Mouse (Mus musculus): ENCODE measurements around the gene Gm5737.

Gene Gm5737

DNA sequence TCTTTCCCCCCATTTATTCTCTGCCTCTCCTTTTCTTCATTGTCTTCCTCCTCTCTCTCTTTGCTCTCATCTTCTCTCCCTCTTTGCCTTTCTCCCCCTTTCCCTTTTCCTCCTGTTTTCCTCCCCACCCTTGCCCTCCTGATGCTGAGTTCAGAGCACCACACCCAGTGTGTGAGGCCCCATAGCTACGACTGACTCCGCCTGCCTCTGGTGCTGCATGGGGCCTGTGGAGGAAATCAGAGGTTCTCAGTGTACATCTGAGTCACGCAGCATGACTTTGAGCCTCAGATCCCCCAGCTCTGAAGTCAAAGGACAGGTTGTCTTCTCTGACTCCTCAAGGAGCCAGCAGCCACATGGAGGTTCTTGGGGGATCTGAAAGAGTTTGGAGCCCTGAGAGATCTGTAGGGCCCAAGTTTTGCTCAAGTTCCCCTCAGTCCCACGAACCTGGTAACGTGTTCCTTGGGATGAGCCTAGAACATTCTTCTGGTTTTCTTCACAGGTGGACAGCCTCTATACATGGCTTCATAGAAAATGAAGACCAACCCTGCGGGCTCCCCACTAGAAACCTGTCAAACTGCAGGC lies at the start of gene Gm5737:
TSS of gene Gm5737 (plus strand) at position 532 of the 582 bp plus-strand sequence.
- DNase-seq (ENCODE audit: low spot score): no peak

DNA sequence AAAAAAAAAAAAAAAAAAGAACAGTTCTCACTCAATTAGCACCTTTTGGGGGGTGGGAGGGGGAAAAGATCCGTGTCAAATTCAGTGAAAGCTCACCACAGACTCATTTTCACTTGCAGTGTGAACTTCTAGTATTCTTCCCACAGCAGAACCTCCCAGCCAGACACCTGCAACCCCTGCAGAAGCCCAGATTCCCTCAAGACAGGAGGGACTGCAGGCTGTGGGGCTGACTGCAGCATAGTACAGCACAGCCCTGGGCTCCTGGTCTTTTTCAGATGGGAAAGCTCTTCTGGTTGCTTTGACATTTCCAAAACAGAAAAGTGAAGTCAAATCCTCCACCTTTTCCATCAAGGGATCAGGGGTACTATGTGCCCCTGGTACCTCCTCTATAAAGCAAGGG lies 44.8 kb upstream of the Gm5737 start:
- no peak for DNase-seq (ENCODE audit: low spot score)

DNA sequence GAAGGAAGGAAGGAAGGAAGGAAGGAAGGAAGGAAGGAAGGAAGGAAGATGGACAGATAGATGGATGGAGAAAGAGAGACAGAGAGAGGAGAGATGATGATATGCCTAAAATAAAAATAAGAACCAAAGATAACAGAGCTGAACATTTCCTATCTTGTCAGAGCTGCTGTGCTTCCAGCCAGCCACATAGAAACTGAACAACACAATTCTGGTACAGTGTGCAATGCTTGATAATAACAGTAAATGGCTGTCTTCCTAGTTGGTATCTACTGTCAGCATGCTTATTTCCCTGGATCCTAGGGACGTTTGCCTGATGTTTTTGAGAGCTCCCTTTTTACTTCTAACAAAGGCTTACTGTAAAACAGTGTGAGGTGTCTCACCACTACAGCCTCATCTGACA lies 40.8 kb upstream of the Gm5737 start:
- no peak for DNase-seq (ENCODE audit: low spot score)

DNA sequence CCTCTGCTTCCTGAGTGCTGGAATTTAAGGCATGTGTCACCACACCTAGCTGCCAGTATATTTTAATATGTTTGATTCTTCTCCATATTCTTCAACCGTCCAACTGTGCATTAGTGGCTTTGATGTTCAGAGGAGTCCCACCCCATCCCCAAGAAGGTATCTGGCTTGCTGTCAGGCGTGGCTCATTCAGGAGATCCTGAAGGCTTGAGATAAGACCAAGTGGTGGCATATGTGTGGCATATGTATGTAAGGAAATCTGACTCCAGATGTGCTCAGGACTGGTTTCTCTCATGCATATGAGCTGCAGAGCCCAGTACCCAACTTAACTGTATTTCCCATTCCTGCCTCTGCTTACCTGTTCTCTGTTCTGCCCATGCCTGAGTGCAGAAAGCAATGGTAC lies 34.2 kb upstream of the Gm5737 start:
- DNase-seq (ENCODE audit: low spot score): no peak

DNA sequence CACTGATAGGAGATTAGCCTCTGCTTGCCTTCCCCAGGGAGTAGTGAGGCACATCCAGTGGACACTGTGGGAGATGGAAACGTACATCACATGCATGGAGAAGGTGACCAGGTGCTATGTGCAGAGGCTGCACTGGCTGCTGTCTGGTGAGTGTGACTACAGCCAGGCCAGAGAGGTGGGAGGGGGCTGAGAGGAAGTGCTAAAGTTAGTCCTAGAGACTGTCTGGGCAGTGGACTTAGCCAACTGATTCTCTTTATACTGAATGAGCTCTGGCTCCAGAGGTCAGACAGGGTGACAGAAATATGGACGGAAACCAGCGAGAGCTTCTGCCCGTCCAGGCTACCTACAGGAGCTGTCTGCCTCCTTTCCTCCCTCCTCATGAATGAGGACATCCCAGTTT lies 16.6 kb upstream of the Gm5737 start:
- no peak for DNase-seq (ENCODE audit: low spot score)

- no peak for DNase-seq (ENCODE audit: low spot score)
These were observed 15.8 kb upstream of the Gm5737 start for GRCm38 (mm10) chr7:120796369-120796768.

GRCm38 (mm10) chr7:120803268-120803667 lies 8.9 kb upstream of the Gm5737 start:
- no peak for DNase-seq (ENCODE audit: low spot score)

DNA sequence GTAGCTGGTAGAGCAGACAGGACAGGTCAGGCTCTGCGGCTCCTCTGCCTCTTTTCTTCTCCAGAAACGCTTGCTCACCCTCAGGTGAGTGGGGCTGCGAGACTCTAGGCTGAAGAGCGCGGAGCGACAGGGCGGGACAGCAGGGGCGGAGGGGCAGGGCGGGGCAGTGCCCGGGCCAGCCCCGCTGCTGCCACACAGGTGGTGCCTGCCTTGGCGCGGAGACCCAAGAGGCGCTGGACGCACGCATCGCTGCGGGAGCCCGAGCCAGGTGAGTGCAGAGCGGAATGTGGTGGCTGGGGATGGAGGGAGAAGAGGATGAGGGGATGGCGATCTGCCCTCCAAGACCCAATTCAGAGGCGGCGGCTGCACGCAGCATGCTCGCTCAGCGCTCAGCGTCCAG lies 2.5 kb upstream of the Gm5737 start:
- DNase-seq (ENCODE audit: low spot score): peak; percentile 8

DNA sequence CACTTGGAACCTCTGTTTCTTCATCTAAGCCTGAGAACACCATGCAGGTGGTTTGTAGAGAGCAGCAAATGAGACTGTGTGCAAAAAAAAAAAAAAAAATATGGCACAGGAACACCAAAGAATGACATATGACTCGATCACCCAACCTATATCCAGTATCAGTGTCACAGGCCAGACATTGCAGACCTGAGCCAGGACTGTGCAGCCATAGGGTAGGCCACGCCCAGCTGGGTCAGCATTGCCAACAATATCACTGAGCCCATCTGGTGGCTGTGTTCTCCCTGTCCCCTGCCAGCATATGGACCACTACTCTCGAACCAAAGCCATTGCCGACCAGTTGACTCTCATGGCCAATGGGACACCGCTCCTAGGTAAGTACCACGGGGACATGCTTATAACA lies 5.4 kb downstream of the Gm5737 start:
- no peak for DNase-seq (ENCODE audit: low spot score)

- DNase-seq (ENCODE audit: low spot score): no peak
These were observed 7.2 kb downstream of the Gm5737 start for GRCm38 (mm10) chr7:120819386-120819785.

DNA sequence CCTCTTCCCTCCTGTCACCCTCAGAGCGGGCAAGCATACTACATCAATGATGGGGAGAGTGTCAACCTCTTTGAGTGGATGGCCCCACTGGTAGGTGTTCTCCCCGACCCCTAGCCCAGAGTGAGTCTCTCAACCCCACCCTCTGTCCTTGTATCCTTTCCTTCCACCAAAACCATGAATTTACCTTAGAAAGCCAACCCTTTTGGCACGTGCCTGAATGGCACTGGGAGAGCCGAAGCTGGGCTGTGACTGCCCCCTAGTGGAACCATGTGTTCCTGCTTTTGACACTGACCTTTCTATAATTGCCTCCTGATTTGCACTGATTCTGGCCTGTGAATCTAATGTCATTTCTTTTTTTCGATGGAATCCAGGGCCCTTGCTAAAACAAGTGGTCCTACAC lies 11.1 kb downstream of the Gm5737 start:
- peak; percentile 62 for DNase-seq (ENCODE audit: low spot score)

DNA sequence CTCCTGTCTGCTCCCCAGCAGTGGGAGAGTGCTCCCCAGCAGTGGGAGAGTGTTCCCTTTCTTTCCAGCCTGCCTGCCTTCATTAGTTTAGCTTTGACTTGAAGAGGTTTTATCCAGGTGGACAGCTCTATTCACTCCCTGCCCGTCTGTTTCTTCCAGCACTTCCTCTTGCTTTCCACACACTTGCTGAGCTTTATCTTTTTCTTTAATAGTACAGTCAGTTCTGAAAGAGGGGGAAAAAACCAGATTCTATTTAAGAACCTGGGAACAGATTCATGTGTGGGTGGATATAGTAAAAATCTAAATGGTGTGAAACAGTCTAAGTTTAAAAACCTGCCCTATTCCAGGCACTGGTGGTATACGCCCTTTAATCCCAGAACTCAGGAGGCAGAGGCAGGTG lies 12.9 kb downstream of the Gm5737 start:
- no peak for DNase-seq (ENCODE audit: low spot score)

- peak; percentile 32 for DNase-seq (ENCODE audit: low spot score)
These were observed 14.2 kb downstream of the Gm5737 start for GRCm38 (mm10) chr7:120826408-120826807.

DNA sequence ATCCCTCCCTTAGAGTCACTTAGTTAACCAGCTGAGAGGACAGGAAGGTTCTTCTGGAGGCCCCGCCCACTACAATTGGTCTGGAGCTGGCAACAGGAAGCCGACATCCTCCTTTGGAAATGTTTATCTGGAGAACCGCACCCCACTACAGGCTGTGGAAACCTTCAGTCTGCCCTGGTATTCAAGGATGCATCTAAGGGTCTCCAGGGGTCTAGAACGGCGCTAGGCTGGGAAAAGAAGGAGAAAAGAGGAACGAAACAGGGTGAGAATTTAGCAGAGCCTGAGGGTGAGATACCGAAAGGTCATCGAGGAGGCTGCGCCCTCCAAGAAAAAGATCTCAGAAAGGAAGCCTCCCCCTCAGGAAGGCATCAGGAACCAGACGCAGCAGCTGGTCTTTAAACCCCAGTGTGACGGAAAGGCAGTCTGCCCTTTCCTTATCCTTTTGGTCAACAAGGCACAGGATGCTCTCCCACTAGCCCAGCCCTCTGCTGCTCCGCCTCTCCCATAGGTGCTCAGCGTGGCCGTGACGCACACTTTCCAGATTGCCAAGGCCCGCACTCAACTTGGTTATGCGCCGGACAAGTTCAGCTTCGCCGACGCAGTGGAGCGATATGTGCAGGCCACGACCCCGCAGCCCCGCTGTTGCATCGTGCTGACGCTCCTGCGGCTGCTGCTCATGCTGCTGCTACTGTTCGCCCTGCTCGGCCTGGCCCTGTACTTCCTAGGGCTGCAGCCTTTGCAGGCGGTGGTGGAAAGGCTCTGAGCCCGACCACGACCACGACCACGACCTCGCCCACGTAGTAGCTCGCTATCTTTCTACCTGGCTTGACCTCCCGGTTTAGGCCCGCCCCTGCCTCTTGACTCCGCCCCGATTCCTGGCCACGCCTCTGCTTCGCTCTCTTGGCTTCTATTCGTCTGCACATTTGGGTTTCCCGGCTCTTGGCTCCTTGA lies 18.5 kb downstream of the Gm5737 start:
- peak; percentile 62 for DNase-seq (ENCODE audit: low spot score)

GRCm38 (mm10) chr7:120834426-120834825 lies 22.3 kb downstream of the Gm5737 start:
- DNase-seq (ENCODE audit: low spot score): no peak

DNA sequence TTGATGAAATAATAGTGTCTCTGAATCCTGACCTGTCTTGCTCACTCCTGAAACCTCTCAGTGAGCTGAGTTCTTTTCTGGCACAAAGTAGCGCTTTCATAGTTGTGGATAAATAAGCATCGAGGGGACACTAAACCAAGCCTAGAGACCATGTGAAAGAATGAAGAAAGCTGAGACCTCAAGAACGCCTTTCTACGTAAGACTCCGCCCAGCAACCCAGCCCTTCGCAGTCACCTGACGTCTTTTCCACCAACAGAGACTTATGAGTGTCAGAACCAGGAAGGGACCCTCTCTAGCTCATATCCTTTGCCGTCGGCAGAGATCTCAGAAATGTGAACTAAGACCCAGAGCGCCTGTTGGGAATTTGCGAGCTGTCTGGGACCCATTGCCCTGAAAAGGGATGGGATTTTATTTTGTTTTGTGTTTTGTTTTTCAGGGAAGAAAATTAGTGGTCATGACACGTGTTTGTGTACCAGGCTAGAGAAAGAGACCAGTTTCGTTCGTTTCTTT lies 22.8 kb downstream of the Gm5737 start:
- peak; percentile 61 for DNase-seq (ENCODE audit: low spot score)

GRCm38 (mm10) chr7:120835449-120836359 lies 23.5 kb downstream of the Gm5737 start:
- DNase-seq (ENCODE audit: low spot score): peak; percentile 91

- DNase-seq (ENCODE audit: low spot score): no peak
These were observed 24.2 kb downstream of the Gm5737 start for GRCm38 (mm10) chr7:120836361-120836760.

- peak; percentile 28 for DNase-seq (ENCODE audit: low spot score)
These were observed 26.4 kb downstream of the Gm5737 start for GRCm38 (mm10) chr7:120838436-120839160.

GRCm38 (mm10) chr7:120839786-120840185 lies 27.6 kb downstream of the Gm5737 start:
- no peak for DNase-seq (ENCODE audit: low spot score)

DNA sequence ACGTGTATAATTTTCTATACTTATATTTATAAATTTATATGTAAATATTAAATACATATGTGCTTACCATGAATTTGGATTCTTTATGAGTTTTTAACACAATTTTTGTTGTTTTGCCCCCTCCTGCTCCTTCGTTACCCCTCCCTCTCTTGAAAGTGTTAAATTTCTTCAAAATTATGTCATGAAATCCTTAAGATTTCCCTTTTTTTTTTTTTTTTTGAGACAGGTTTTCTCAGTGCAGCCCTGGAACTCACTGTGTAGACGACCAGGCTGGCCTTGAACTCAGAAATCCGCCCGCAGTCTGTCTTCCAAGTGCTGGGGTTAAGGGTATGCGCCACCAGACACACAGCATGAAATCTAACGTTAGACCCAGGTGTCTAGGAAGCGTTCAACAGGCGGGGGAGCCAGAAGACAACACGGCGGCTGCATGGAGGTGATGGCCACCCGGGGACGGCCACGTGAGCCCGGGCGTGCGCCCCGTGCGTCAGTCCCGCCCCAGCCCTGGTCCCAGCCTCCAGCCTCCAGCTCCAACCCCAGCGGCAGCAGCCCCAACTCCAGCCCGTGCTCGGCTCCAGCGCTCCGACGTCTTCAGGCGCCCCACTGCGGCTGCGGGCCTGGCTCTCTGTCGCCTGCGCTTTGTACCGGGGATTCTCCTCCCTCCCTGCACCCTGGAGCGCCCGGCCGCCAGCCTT lies 30.3 kb downstream of the Gm5737 start, which contains the start of gene Eef2k:
TSS of gene Eef2k (plus strand) at position 487 of the 692 bp plus-strand sequence.
- DNase-seq (ENCODE audit: low spot score): peak; percentile 89
